Mouse (Mus musculus) G1E (cell line): ENCODE results near the gene Syndig1.

Source experiments
- CTCF ChIP-seq: IDR thresholded peaks from 2 replicates; pipeline ENCODE4 v1.5.1; 2012; ENCODE audit warnings: low read depth, low read length, inconsistent platforms, mixed read lengths
- GATA1 ChIP-seq: IDR thresholded peaks from 2 replicates; pipeline ENCODE4 v1.6.1; 2012; ENCODE audit warnings: borderline replicate concordance, low read length, inconsistent platforms, mixed read lengths
- GATA2 ChIP-seq: IDR thresholded peaks from 2 replicates; pipeline ENCODE4 v1.6.1; 2012; ENCODE audit warnings: low read depth, low read length, inconsistent platforms, borderline replicate concordance
- POLR2AphosphoS5 ChIP-seq: IDR thresholded peaks from 2 replicates; pipeline ENCODE4 v1.6.1; 2012; ENCODE audit warnings: low read depth, low read length, inconsistent platforms; ENCODE audit not compliant: insufficient replicate concordance
- TAL1 ChIP-seq: conservative IDR thresholded peaks from 2 replicates; pipeline ENCODE4 v1.6.1; 2012; ENCODE audit warnings: low read depth, low read length, inconsistent platforms, mixed read lengths

DNA sequence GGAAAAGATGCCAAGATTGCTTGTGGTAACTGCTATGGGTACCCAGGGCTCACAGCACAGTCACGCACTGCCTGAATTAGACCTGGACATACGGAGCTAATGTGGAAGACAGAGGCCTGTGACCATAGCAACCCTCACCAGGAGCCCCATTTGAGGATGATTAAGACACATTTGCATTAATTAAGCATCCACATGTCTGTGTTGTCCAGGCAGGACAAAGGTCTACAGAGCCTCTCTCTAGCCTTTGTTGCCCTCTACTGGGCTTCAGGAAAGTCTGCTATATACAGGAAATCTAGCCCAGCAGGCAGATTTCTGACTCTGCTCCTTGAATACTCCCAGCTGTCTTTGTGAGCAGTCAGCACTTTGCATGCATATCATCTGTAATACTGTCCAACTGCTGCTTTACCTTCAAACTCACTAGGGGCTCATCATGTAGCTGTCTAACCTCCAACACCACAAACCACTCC, 194.9 kb downstream of the Syndig1 start:
- no peak for TF ChIP-seq CTCF
- no peak for TF ChIP-seq GATA1
- no peak for TF ChIP-seq TAL1
- no peak for TF ChIP-seq POLR2AphosphoS5
- no peak for TF ChIP-seq GATA2
